8 mouse cellular contexts compared by ENCODE assay signal in the genomic region with DNA sequence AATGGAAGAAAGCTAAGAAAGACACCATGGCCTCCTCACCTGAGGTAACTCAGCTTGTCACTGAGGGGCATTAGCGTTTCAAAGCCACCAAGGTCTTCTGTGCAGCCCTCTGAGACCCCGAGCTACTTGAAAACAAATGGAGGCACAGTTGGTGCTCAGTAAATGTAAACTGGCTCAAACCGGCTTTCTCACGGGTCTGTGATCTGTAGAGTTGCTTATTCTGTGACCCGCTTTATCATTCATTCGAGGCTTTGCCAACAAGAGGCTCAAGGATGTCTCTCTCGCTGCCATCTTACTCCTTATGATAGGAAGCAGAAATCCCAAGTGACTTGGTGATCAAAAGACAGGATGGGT. TPM values are rescaled to one million over a fixed set of nuclear protein-coding genes. Genes with fewer than 3 reads are reported as not detected.
DNase-seq lines count a peak whose midpoint lies in the region; ATAC-seq and TF ChIP-seq lines count a peak whose summit lies in the region.

No protein-coding gene starts in this region.

- peak overlapping the region; percentile 40 to 66 for H3K4me3 ChIP-seq in heart, embryonic 14.5 days (ENCODE audit: control insufficient read depth in 1 of 2, insufficient read depth in 1 of 2, low read depth in 1 of 2, low read length in 2 of 2)
- peak overlapping the region; percentile 55 to 58 for H3K4me3 ChIP-seq in MEL (ENCODE audit: control insufficient read depth in 1 of 2, insufficient read depth in 1 of 2, low read depth in 2 of 2, low read length in 2 of 2)
- peak overlapping the region; percentile 57 for H3K4me3 ChIP-seq in forebrain, postnatal 0 days (ENCODE audit: low read depth, low read length)
- peak overlapping the region; percentile 8; the same call in 1 of the 2 replicates for H3K4me3 ChIP-seq in macrophage (ENCODE audit: inconsistent target)

- peaks cover 48% of the 10 kb centered on the region for H3K27me3 ChIP-seq in heart, embryonic 14.5 days (ENCODE audit: control insufficient read depth, insufficient read depth, low read length)
- peaks cover 1 to 6% of the 10 kb centered on the region in 2 experiments; a peak in 3 of 4 replicates for H3K27me3 ChIP-seq in MEL (ENCODE audit: control insufficient read depth in 1 of 2, insufficient read depth in 2 of 2, low read length in 2 of 2)
- peaks cover 34% of the 10 kb centered on the region for H3K27me3 ChIP-seq in forebrain, postnatal 0 days (ENCODE audit: insufficient read depth, low read length)

- WGBS in heart, embryonic 14.5 days: 9% methylated on average over 7 of the region's 7 CpGs
- 9% methylated on average over 7 of the region's 7 CpGs for WGBS in forebrain, postnatal 0 days
- WGBS in macrophage (ENCODE audit: missing documents): 11% methylated on average over 7 of the region's 7 CpGs

- H3K79me2 ChIP-seq in MEL (ENCODE audit: control insufficient read depth, insufficient read depth, low read length, poor library complexity) (no peaks in the 10 kb centered on the region; the same call in 1 of the 2 replicates), macrophage (ENCODE audit: inconsistent target) (no peaks in the 10 kb centered on the region)

- peaks cover 17 to 20% of the 10 kb centered on the region in 2 experiments for H3K4me1 ChIP-seq in heart, embryonic 14.5 days (ENCODE audit: control insufficient read depth in 2 of 2, insufficient read depth in 2 of 2, low read length in 2 of 2)
- peaks cover 5 to 15% of the 10 kb centered on the region in 2 experiments; a peak in 3 of 4 replicates for H3K4me1 ChIP-seq in MEL (ENCODE audit: control insufficient read depth in 1 of 2, insufficient read depth in 2 of 2, low read length in 2 of 2)
- peaks cover 4% of the 10 kb centered on the region; the same call in 1 of the 2 replicates for H3K4me1 ChIP-seq in forebrain, postnatal 0 days (ENCODE audit: insufficient read depth)

- intact Hi-C loops in heart, postnatal 36 days (cut with DNase I): no loop called here
- intact Hi-C loops in gastrocnemius, postnatal 36 days (cut with DNase I): no loop called here

- DNase-seq in heart, postnatal 36 days: no peak
- no peak for DNase-seq in MEL (ENCODE audit: low read depth, low spot score)
- no peak for DNase-seq in forebrain, postnatal 0 days
- DNase-seq in gastrocnemius, postnatal 36 days: no peak

- TF ChIP-seq POLR2A in MEL (IDR thresholded peaks at IDR 0.05; ENCODE audit: control insufficient read depth in 1 of 2, insufficient read depth in 1 of 2, low read depth in 1 of 2, low read length in 2 of 2, poor library complexity in 1 of 2): no peak

- H3K9ac ChIP-seq in heart, embryonic 14.5 days (ENCODE audit: low read length): peak overlapping the region; percentile 31; the same call in 1 of the 2 replicates
- H3K9ac ChIP-seq in MEL (ENCODE audit: control insufficient read depth, low read depth, low read length, poor library complexity, severe bottlenecking): peak overlapping the region; percentile 69
- H3K9ac ChIP-seq in forebrain, postnatal 0 days: no peak overlapping the region; the same call in 1 of the 2 replicates

- TF ChIP-seq RAD21 in MEL (IDR thresholded peaks at IDR 0.05; ENCODE audit: low read depth, low read length): no peak

- ATAC-seq in heart, embryonic 14.5 days (ENCODE audit: insufficient number of reproducible peaks, insufficient read depth, low FRiP score, low read depth): no peak
- ATAC-seq in forebrain, postnatal 0 days: no peak
- no peak for ATAC-seq in megakaryocyte progenitor cell, adult 5-6 weeks (replicated peaks; ENCODE audit: poor library complexity)
- ATAC-seq in megakaryocyte-erythroid progenitor cell, adult 5-6 weeks (replicated peaks; ENCODE audit: low FRiP score, low TSS enrichment, poor library complexity, severe bottlenecking): no peak

- no peaks in the 10 kb centered on the region for H3K9me3 ChIP-seq in heart, embryonic 14.5 days (ENCODE audit: control insufficient read depth, low read length)
- no peaks in the 10 kb centered on the region for H3K9me3 ChIP-seq in MEL (replicated peaks; ENCODE audit: insufficient read depth, low read length)
- no peaks in the 10 kb centered on the region for H3K9me3 ChIP-seq in forebrain, postnatal 0 days (ENCODE audit: low read length)

- H3K4me2 ChIP-seq in heart, embryonic 14.5 days (ENCODE audit: low read length): peak overlapping the region; percentile 99
- H3K4me2 ChIP-seq in forebrain, postnatal 0 days (ENCODE audit: low read depth): peak overlapping the region; percentile 98

- peak; percentile 14 to 23; a peak in 2 of 4 replicates for TF ChIP-seq EP300 in MEL (IDR thresholded peaks at IDR 0.05; ENCODE audit: low read depth in 1 of 2, low read length in 2 of 2)

- no peaks in the 10 kb centered on the region for H3K36me3 ChIP-seq in heart, embryonic 14.5 days (ENCODE audit: control insufficient read depth, insufficient read depth, low read length)
- H3K36me3 ChIP-seq in MEL (ENCODE audit: control insufficient read depth in 1 of 2, insufficient read depth in 2 of 2, low read length in 2 of 2) (peaks cover 0 to 6% of the 10 kb centered on the region in 2 experiments; a peak in 2 of 4 replicates), macrophage (ENCODE audit: inconsistent target) (no peaks in the 10 kb centered on the region)
- H3K36me3 ChIP-seq in forebrain, postnatal 0 days (ENCODE audit: insufficient read depth): no peaks in the 10 kb centered on the region

- TF ChIP-seq CTCF in MEL (IDR thresholded peaks at IDR 0.05 in 2 of 3, conservative IDR thresholded peaks at IDR 0.05 in 1 of 3; ENCODE audit: control insufficient read depth in 1 of 3, insufficient read depth in 1 of 3, low read depth in 2 of 3, low read length in 3 of 3, poor library complexity in 1 of 3, severe bottlenecking in 1 of 3): no peak
- TF ChIP-seq CTCF in forebrain, postnatal 0 days (IDR thresholded peaks at IDR 0.05; ENCODE audit: low read depth): no peak

- no peak overlapping the region for H3K27ac ChIP-seq in heart, embryonic 14.5 days (replicated peaks in 1 of 2; ENCODE audit: control insufficient read depth in 1 of 2, insufficient read depth in 1 of 2, low read depth in 2 of 2, low read length in 2 of 2)
- H3K27ac ChIP-seq in MEL (ENCODE audit: control insufficient read depth, low read depth, low read length): peak overlapping the region; percentile 79
- H3K27ac ChIP-seq in forebrain, postnatal 0 days (ENCODE audit: low read depth, low read length): no peak overlapping the region
- H3K27ac ChIP-seq in macrophage: no peak overlapping the region

TF ChIP-seq in MEL, 35 proteins besides CTCF, POLR2A, EP300 and RAD21:
- TF ChIP-seq MAZ (IDR thresholded peaks at IDR 0.05; ENCODE audit: low read depth, low read length) (0 out of 2 replicates have a peak, but pooled peaks have one; percentile 12), GABPA (IDR thresholded peaks at IDR 0.05; ENCODE audit: low read depth, low read length) (0 out of 2 replicates have a peak, but pooled peaks have one; percentile 31), ZNF384 (IDR thresholded peaks at IDR 0.05; ENCODE audit: low read depth, low read length) (no peak), JUND (IDR thresholded peaks at IDR 0.05; ENCODE audit: low read depth, low read length) (peak; percentile 23; the same call in 1 of the 2 replicates)

RNA-seq across cellular contexts. Expression of a gene that starts 0.7 kb away (rescaled TPM):
- polyA plus RNA-seq in heart, embryonic 14.5 days (2014; fragmentation: Nextera tagmentation; extraction: Ambion mirVana): 4.0 and 4.8 TPM in 2 replicates
- total RNA-seq in heart, postnatal 36 days (2021): under 1 TPM; 0.19 TPM
- 16.5 and 19.1 TPM in 2 replicates for total RNA-seq in MEL (2012; rRNA removed)
- polyA plus RNA-seq in MEL (2012; ENCODE audit: insufficient read depth in 1 of 2, insufficient read length in 2 of 2, low read depth in 1 of 2, low replicate concordance in 2 of 2, missing spikeins in 1 of 2) (10 to 100 TPM in 1 of 2 experiments, not detected in 1; 22.1 TPM), macrophage (2018) (0.10 TPM in 1 of 3 replicates, not detected in the others)
- 24.2 and 25.1 TPM in 2 replicates for total RNA-seq in forebrain, postnatal 0 days (2014; rRNA removed)
- 15.9 and 16.8 TPM in 2 replicates for polyA plus RNA-seq in forebrain, postnatal 0 days (2015; fragmentation: Nextera tagmentation; extraction: Ambion mirVana)
- under 1 TPM in 1 of 26 experiments, not detected in 25; 0.35 TPM for total RNA-seq in macrophage (2018; cell fraction: chromatin; rRNA removed)
- not detected for total RNA-seq in macrophage (2018; cell fraction: cytosol; rRNA removed)
- not detected for total RNA-seq in macrophage (2018; cell fraction: nucleus; rRNA removed)
- total RNA-seq in gastrocnemius, postnatal 36 days (2021): 1 to 10 TPM; 4.9 to 5.1 TPM
- total RNA-seq in megakaryocyte progenitor cell, adult 5-6 weeks (2015): 0.05 TPM in 1 of 2 replicates, not detected in the other
- total RNA-seq in megakaryocyte progenitor cell, adult 5-6 weeks (2017): not detected in 2 replicates
- total RNA-seq in megakaryocyte-erythroid progenitor cell, adult 5-6 weeks (2014; fragmentation: Nextera tagmentation): not detected in 2 replicates
- total RNA-seq in megakaryocyte-erythroid progenitor cell, adult 5-6 weeks (2017): not detected in 2 replicates

RNA-seq across cellular contexts. Expression of a gene that starts 53.1 kb away (rescaled TPM):
- 18.5 and 21.2 TPM in 2 replicates for polyA plus RNA-seq in heart, embryonic 14.5 days (2014; fragmentation: Nextera tagmentation; extraction: Ambion mirVana)
- 10 to 100 TPM; 15.7 to 16.1 TPM for total RNA-seq in heart, postnatal 36 days (2021)
- 33.1 and 34.3 TPM in 2 replicates for total RNA-seq in MEL (2012; rRNA removed)
- 10 to 100 TPM in 1 of 2 experiments, not detected in 1; 44.7 TPM for polyA plus RNA-seq in MEL (2012; ENCODE audit: insufficient read depth in 1 of 2, insufficient read length in 2 of 2, low read depth in 1 of 2, low replicate concordance in 2 of 2, missing spikeins in 1 of 2)
- total RNA-seq in forebrain, postnatal 0 days (2014; rRNA removed): 26.5 and 33.3 TPM in 2 replicates
- polyA plus RNA-seq in forebrain, postnatal 0 days (2015; fragmentation: Nextera tagmentation; extraction: Ambion mirVana): 18.8 and 25.0 TPM in 2 replicates
- total RNA-seq in macrophage (2018; cell fraction: chromatin; rRNA removed): 10 to 100 TPM; 19.7 to 87.1 (median 59.6) TPM
- 10 to 100 TPM; 14.7 to 34.8 (median 27.9) TPM for total RNA-seq in macrophage (2018; cell fraction: cytosol; rRNA removed)
- total RNA-seq in macrophage (2018; cell fraction: nucleus; rRNA removed): 10 to 100 TPM; 21.2 to 54.8 (median 34.3) TPM
- polyA plus RNA-seq in macrophage (2018): 21.4 to 28.8 TPM (median 28.5 TPM) in 3 replicates
- total RNA-seq in gastrocnemius, postnatal 36 days (2021): 10 to 100 TPM; 11.9 to 13.1 TPM
- total RNA-seq in megakaryocyte progenitor cell, adult 5-6 weeks (2015): 21.3 and 23.3 TPM in 2 replicates
- 26.1 and 33.5 TPM in 2 replicates for total RNA-seq in megakaryocyte progenitor cell, adult 5-6 weeks (2017)
- 31.5 and 41.1 TPM in 2 replicates for total RNA-seq in megakaryocyte-erythroid progenitor cell, adult 5-6 weeks (2014; fragmentation: Nextera tagmentation)
- total RNA-seq in megakaryocyte-erythroid progenitor cell, adult 5-6 weeks (2017): 26.8 and 49.1 TPM in 2 replicates

Comparison
In these comparisons a context has a peak if more than half of its experiments do, and no peak if none do; other contexts are left out.
1. RNA of a gene that starts 0.7 kb away (total RNA-seq): 24.2 to 25.1 TPM in forebrain, postnatal 0 days, 16.5 to 19.1 TPM in MEL and 4.9 to 5.1 TPM in gastrocnemius, postnatal 36 days; 0.19 TPM in heart, postnatal 36 days, 0.05 TPM in megakaryocyte progenitor cell, adult 5-6 weeks and not detected in megakaryocyte-erythroid progenitor cell, adult 5-6 weeks; every median in the first group is over 4 times any median in the second.
2. Peak in every context shown above with its lines, with median percentiles within 50 percentile points of each other: H3K4me3 ChIP-seq.